Mouse (Mus musculus) liver, adult 2 months (tissue): ENCODE measurements around the gene Ap5z1. TPM values are rescaled to one million over a fixed set of nuclear protein-coding genes. Genes with fewer than 3 reads are reported as not detected.

Experiments used
- DNase-seq: peaks from one replicate; pipeline ENCODE4 v3.0.0-alpha.2; 2011; ENCODE audit warnings: low read depth, low spot score; ENCODE audit errors: extremely low read depth
- H3K27ac ChIP-seq: fragments of 200-500 bp; replicated peaks from 2 replicates; pipeline ENCODE4 v1.5.1; 2012; ENCODE audit warnings: low read depth, mild to moderate bottlenecking, control low read depth, inconsistent platforms, low read length; ENCODE audit not compliant: insufficient read depth
- H3K27me3 ChIP-seq: fragments of 200-500 bp; 2 replicates; pipeline ENCODE4 v1.6.1; 2012; ENCODE audit warnings: mild to moderate bottlenecking, moderate library complexity, low read length, inconsistent platforms; ENCODE audit not compliant: control insufficient read depth, insufficient read depth
- H3K36me3 ChIP-seq: fragments of 200-500 bp; 2 replicates; pipeline ENCODE4 v1.6.1; 2012; ENCODE audit warnings: low read length, inconsistent platforms; ENCODE audit not compliant: control insufficient read depth, insufficient read depth
- H3K4me1 ChIP-seq: fragments of 200-500 bp; 2 replicates; pipeline ENCODE4 v1.6.1; 2011; ENCODE audit warnings: low read length; ENCODE audit not compliant: control insufficient read depth, insufficient read depth
- H3K4me3 ChIP-seq: fragments of 200-500 bp; 2 replicates; pipeline ENCODE4 v1.5.1; 2011; ENCODE audit warnings: low read depth, mild to moderate bottlenecking, control low read depth, low read length, moderate library complexity; ENCODE audit not compliant: insufficient read depth
- H3K79me2 ChIP-seq: fragments of 200-500 bp; 2 replicates; pipeline ENCODE4 v1.6.1; 2012; ENCODE audit warnings: inconsistent platforms, mild to moderate bottlenecking, low read length, moderate library complexity; ENCODE audit not compliant: control insufficient read depth, insufficient read depth
- H3K9ac ChIP-seq: fragments of 200-500 bp; 2 replicates; pipeline ENCODE4 v1.6.1; 2012; ENCODE audit warnings: low read depth, mild to moderate bottlenecking, control low read depth, inconsistent platforms, low read length
- CTCF ChIP-seq: fragments of 200-500 bp; IDR thresholded peaks from 2 replicates; pipeline ENCODE4 v1.5.1; 2011; ENCODE audit warnings: low read depth, low read length, control low read depth
- POLR2A ChIP-seq: fragments of 200-500 bp; IDR thresholded peaks from 2 replicates; pipeline ENCODE4 v1.6.1; 2011; ENCODE audit warnings: low read length, control low read depth; ENCODE audit not compliant: insufficient read depth; ENCODE audit errors: extremely low read depth
- WGBS: fragments of 180-500 bp; shearing (Covaris S2); methylation state at CpG from one replicate; pipeline ENCODE4 v1.1.7; 2018; 5-methylcytosine and 5-hydroxymethylcytosine counted together
- polyA plus RNA-seq: library from polyadenylated mRNA; depleted of rRNA; stranded (reverse); fragments of >200 nt; gene quantifications from 2 replicates; pipeline ENCODE4 v1.2.3, GENCODE M21; 2012
- total RNA-seq: library from RNA; depleted of rRNA; stranded (reverse); fragments of >200 nt; gene quantifications from 2 replicates; pipeline ENCODE4 v1.2.3, GENCODE M21; 2014

Ap5z1 gene
- total and polyA plus RNA-seq, 2 experiments: 3.6 to 23.3 TPM

DNA sequence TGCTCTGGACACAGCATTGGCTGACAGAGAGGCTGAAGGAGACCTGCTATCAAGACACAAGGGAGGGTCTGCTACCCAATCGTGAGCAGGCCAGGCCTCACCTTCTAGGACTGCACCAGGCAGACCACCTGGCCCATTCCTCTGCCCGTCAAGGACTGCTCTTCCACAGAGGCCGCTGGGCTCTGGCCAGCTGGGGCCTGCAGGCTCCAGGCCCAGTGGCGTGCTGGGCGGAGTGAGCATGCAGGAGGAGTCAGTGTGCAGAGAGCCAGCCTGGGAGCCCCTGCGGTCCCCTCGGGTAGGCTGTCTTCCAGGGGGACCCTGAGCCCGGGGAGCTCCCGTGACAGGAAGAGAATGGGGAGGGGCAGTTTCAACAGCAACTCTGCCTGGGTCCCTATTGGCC lies 22.9 kb downstream of the Ap5z1 start:
- Histone ChIP-seq H3K4me3 (no peak overlapping the region), H3K4me1 (no peaks in the 10 kb centered on the region), H3K27me3 (no peaks in the 10 kb centered on the region), H3K27ac (no peak overlapping the region), H3K79me2 (no peaks in the 10 kb centered on the region), H3K36me3 (no peaks in the 10 kb centered on the region), H3K9ac (no peak overlapping the region)
- 77% methylated on average over 9 of the region's 9 CpGs for WGBS
- TF ChIP-seq POLR2A (no peak), CTCF (no peak)
- no peak for DNase-seq

DNA sequence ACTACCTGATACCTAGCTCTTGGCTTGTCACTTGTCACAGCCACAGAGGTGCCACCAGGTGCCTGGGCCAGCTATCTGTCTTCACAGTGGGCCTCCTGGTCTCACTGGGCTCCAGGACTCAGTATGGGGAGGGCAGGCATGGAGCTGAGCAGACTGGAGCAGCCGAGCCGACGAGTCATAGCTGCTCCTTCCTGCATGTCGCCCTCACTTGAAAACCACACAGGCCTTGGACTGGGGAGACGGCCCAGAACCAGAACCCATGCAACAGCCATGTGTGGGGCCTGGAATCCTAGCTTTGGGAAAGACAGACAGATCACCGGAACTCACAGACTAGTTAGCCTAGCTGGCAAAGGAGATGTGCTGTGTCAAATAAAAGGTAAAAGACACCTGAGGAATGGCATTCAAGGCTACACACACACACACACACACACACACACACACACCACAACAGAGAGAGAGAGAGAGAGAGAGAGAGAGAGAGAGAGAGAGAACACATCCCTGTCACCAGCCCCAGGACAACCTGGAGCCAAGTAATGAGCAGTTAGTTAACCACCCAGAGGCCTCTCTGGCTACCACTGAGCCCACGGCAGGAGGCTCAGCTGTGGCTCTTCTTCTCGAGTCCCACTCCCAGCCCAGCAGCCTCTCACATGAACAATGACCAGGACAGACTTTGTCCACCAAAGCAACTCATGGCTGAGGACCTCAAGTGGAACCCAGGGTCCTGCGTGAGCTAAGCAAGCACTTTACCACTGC lies 26.4 kb downstream of the Ap5z1 start:
- no peaks in the 10 kb centered on the region for H3K4me1 ChIP-seq
- H3K27me3 ChIP-seq: no peaks in the 10 kb centered on the region
- H3K4me3 ChIP-seq: no peak overlapping the region
- H3K27ac ChIP-seq: no peak overlapping the region
- no peaks in the 10 kb centered on the region for H3K36me3 ChIP-seq
- no peaks in the 10 kb centered on the region for H3K79me2 ChIP-seq
- no peak for DNase-seq
- TF ChIP-seq POLR2A (no peak), CTCF (no peak)
- H3K9ac ChIP-seq: no peak overlapping the region
- WGBS: 70% methylated on average over 9 of the region's 9 CpGs

DNA sequence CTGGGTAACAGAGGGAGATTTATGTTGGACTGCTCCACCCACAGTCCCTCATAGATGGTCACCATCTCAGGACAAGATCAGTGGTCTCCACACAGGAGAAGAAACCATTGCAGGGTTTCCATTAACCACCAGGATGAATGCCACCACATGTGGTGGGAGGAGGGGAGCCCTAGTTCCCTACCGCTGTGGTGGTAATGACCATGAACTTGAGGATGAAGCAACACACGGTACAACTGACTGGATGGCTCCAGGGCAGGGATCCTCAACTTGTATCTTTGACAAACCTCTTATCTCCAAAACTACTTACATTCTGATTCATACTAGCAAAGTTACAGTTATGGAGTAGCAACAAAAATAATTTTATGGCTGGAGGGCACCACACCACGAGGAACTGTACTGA lies 29.6 kb downstream of the Ap5z1 start:
- H3K79me2 ChIP-seq: no peaks in the 10 kb centered on the region
- H3K4me3 ChIP-seq: no peak overlapping the region
- H3K36me3 ChIP-seq: no peaks in the 10 kb centered on the region
- H3K4me1 ChIP-seq: no peaks in the 10 kb centered on the region
- H3K27ac ChIP-seq: no peak overlapping the region
- TF ChIP-seq POLR2A: no peak
- no peak for TF ChIP-seq CTCF
- no peak overlapping the region for H3K9ac ChIP-seq
- H3K27me3 ChIP-seq: no peaks in the 10 kb centered on the region
- no peak for DNase-seq
- WGBS: 53% methylated on average over 3 of the region's 3 CpGs

DNA sequence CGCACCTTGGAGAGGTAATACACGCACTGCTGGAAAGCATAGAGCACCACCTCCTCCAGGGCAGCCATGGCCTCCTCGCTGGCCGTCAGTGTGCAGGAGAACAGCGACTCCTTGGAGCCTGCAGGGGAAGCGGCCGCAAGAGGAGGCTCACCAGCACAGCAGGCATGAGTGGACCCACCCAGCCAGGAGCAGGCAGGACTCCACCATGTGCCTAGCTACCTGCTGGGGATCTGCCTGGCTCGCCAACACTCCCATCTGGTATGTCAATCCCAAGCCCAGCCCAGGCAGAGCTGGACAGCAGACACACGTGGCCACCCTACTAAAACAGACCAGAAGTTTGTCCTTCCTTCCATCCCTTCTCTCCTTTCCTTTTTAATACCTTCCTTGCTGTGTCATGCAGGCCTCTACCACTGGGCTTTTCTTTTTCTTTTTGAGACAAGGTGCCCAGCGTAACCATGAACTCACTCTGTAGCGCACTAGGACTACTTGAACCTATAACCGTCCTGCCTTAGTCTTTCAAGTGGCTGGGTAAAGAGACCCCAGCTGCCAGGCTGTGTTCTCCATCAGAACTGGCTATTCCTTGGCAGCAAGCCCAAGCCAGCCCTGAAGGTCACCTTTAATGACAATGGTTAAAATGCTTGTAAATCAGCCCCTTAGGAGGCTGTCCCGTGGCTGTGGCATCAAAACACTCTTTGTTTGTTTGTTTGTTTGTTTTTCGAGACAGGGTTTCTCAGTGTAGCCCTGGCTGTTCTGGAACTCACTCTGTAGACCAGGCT lies 31.8 kb downstream of the Ap5z1 start:
- H3K4me3 ChIP-seq: no peak overlapping the region
- 63% methylated on average over 14 of the region's 14 CpGs for WGBS
- H3K79me2 ChIP-seq: no peaks in the 10 kb centered on the region
- no peak for DNase-seq
- no peaks in the 10 kb centered on the region for H3K36me3 ChIP-seq
- H3K27ac ChIP-seq: no peak overlapping the region
- H3K4me1 ChIP-seq: no peaks in the 10 kb centered on the region
- no peak for TF ChIP-seq CTCF
- TF ChIP-seq POLR2A: no peak
- no peak overlapping the region for H3K9ac ChIP-seq
- no peaks in the 10 kb centered on the region for H3K27me3 ChIP-seq

DNA sequence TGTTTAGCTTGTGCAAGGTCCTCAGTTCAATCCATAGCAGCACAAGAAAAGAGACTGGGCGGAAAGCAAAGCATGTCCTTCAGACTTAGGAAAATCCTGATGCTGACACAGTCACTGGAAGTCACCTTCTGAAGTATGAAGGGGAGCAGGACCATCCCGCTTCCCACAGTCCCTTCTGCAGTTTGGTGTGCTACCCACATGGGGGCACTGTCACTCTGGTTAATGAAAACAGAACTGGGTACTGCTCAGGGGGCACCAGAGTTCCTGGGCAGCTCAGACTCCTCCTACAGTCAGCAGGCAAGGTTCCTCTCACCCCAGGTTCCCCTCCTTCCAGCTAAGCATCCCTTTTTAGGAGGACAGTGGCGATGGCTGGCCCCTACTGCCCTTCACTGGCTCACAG lies 35.2 kb downstream of the Ap5z1 start:
- WGBS: 55% methylated on average over 3 of the region's 3 CpGs
- no peak for TF ChIP-seq POLR2A
- TF ChIP-seq CTCF: peak; percentile 57
- no peak for DNase-seq
- no peak overlapping the region for H3K9ac ChIP-seq
- no peak overlapping the region for H3K4me3 ChIP-seq
- no peaks in the 10 kb centered on the region for H3K4me1 ChIP-seq
- no peaks in the 10 kb centered on the region for H3K79me2 ChIP-seq
- H3K27ac ChIP-seq: no peak overlapping the region
- no peaks in the 10 kb centered on the region for H3K36me3 ChIP-seq
- no peaks in the 10 kb centered on the region for H3K27me3 ChIP-seq

DNA sequence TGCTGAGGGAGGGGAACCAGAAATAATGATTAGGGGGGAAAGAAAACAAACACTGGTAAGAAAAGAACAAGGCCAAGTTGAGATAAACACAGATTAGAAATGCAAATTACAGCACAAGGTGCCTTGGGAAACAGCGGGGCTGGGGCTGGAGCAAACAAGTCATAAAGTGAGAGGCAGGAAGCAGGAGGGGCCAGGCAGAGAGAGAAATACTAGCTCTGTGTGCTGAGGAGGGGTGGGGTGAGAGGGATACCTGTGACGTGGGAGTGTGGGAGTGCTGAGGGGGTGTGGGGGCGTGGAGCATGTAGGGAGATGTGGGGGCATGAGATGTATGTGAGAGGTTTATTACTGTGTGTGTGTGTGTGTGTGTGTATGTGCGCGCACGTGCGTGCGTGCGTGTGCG lies 37.2 kb downstream of the Ap5z1 start:
- DNase-seq: no peak
- TF ChIP-seq CTCF (no peak), POLR2A (no peak)
- no peaks in the 10 kb centered on the region for H3K36me3 ChIP-seq
- no peaks in the 10 kb centered on the region for H3K79me2 ChIP-seq
- no peak overlapping the region for H3K9ac ChIP-seq
- no peaks in the 10 kb centered on the region for H3K27me3 ChIP-seq
- H3K4me1 ChIP-seq: no peaks in the 10 kb centered on the region
- no peak overlapping the region for H3K27ac ChIP-seq
- no peak overlapping the region for H3K4me3 ChIP-seq
- WGBS: 74% methylated on average over 10 of the region's 10 CpGs
